Mouse (Mus musculus): ENCODE data around the gene Ccdc51.

GRCm38 (mm10) chr9:109111591-109111990, 29.3 kb downstream of the Ccdc51 start:
- TF ChIP-seq CTCF (IDR thresholded peaks at IDR 0.05; ENCODE audit: low read depth, low read length): no peak
- TF ChIP-seq POLR2A (IDR thresholded peaks at IDR 0.05; ENCODE audit: extremely low read depth, insufficient read depth, low read length): no peak

Data from liver, adult 2 months (tissue).